Mouse (Mus musculus) G1E (cell line): Measurements from ENCODE around the gene 2610301B20Rik.

Experiments
- CTCF ChIP-seq: IDR thresholded peaks from 2 replicates; pipeline ENCODE4 v1.5.1; 2012; ENCODE audit warnings: low read depth, low read length, inconsistent platforms, mixed read lengths
- GATA1 ChIP-seq: IDR thresholded peaks from 2 replicates; pipeline ENCODE4 v1.6.1; 2012; ENCODE audit warnings: borderline replicate concordance, low read length, inconsistent platforms, mixed read lengths
- POLR2AphosphoS5 ChIP-seq: IDR thresholded peaks from 2 replicates; pipeline ENCODE4 v1.6.1; 2012; ENCODE audit warnings: low read depth, low read length, inconsistent platforms; ENCODE audit not compliant: insufficient replicate concordance

GRCm38 (mm10) chr4:10931040-10931439, 56.7 kb downstream of the 2610301B20Rik start:
- no peak for TF ChIP-seq CTCF
- no peak for TF ChIP-seq GATA1
- TF ChIP-seq POLR2AphosphoS5: no peak
